Comparison of ENCODE assay signal across 19 mouse cellular contexts in the genomic region with DNA sequence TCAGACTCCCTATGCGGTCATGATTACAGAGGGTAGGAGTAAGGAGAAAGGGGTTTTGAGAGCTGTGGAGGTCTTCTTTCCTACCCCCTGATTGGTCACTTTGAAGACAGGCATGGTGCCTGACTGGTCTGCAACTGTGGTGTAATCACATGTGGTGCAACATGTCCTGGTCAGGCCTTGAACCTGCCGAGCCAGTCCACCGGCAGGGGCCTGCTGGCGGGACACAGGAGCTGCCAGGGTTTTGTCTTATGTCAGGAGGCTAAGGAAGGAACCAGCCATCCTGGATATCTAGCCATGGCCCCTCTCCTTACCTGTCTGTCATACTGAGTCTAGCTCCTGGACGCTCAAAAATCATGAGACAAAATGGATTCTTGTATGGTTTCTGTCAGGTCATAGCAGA.
A peak's percentile ranks its signal among the peaks of the same experiment; 100 is the strongest.
DNase-seq lines count a peak whose midpoint lies in the region; ATAC-seq lines count a peak whose summit lies in the region.
"Had no signal": no experiment of that assay in that cellular context is flagged by ENCODE, and none has a peak within 500 bp of the region (broad histone marks: within the 10 kb centered on the region; RNA-seq: fewer than 3 reads in every experiment).

No protein-coding gene starts in this region.

- H3K4me2 ChIP-seq in forebrain, embryonic 11.5 days (ENCODE audit: low read depth, low read length, severe bottlenecking): no peak overlapping the region
- H3K4me2 ChIP-seq in forebrain, embryonic 12.5 days: no peak overlapping the region
- H3K4me2 ChIP-seq in heart, embryonic 12.5 days: no peak overlapping the region
- H3K4me2 ChIP-seq: embryonic facial prominence, embryonic 13.5 days; embryonic facial prominence, embryonic 15.5 days had no signal

- WGBS in forebrain, embryonic 11.5 days: 90% methylated on average over 5 of the region's 5 CpGs
- WGBS in forebrain, embryonic 12.5 days: 95% methylated on average over 5 of the region's 5 CpGs
- WGBS in heart, embryonic 10.5 days: 90% methylated on average over 5 of the region's 5 CpGs
- WGBS in heart, embryonic 12.5 days: 94% methylated on average over 5 of the region's 5 CpGs

- H3K4me3 ChIP-seq in forebrain, embryonic 11.5 days (ENCODE audit: low read depth, low read length): no peak overlapping the region
- no peak overlapping the region for H3K4me3 ChIP-seq in forebrain, embryonic 12.5 days (replicated peaks)
- no peak overlapping the region for H3K4me3 ChIP-seq in heart, embryonic 10.5 days
- H3K4me3 ChIP-seq in heart, embryonic 12.5 days: no peak overlapping the region
- H3K4me3 ChIP-seq: embryonic facial prominence, embryonic 13.5 days; embryonic facial prominence, embryonic 15.5 days; erythroblast, embryonic 14.5 days; forebrain, embryonic 10.5 days had no signal

- no peak overlapping the region for H3K9ac ChIP-seq in forebrain, embryonic 11.5 days (ENCODE audit: low read length)
- no peak overlapping the region for H3K9ac ChIP-seq in forebrain, embryonic 12.5 days
- no peak overlapping the region for H3K9ac ChIP-seq in heart, embryonic 12.5 days
- H3K9ac ChIP-seq: embryonic facial prominence, embryonic 13.5 days; embryonic facial prominence, embryonic 15.5 days had no signal

- no peak for ATAC-seq in forebrain, embryonic 11.5 days (replicated peaks; ENCODE audit: low FRiP score)
- no peak for ATAC-seq in forebrain, embryonic 12.5 days (ENCODE audit: low FRiP score)
- ATAC-seq in heart, embryonic 12.5 days (ENCODE audit: insufficient number of reproducible peaks, low FRiP score): no peak
- ATAC-seq: forebrain, embryonic 14.5 days; forebrain, embryonic 16.5 days had no signal

- no peaks in the 10 kb centered on the region for H3K36me3 ChIP-seq in forebrain, embryonic 11.5 days (ENCODE audit: control insufficient read depth, insufficient read depth, low read length)
- H3K36me3 ChIP-seq in forebrain, embryonic 12.5 days (replicated peaks): no peaks in the 10 kb centered on the region
- 0 out of 2 replicates have a peak, but pooled peaks cover 3% of the 10 kb centered on the region for H3K36me3 ChIP-seq in heart, embryonic 10.5 days
- H3K36me3 ChIP-seq in heart, embryonic 12.5 days: peaks cover 14% of the 10 kb centered on the region; the same call in 1 of the 2 replicates
- H3K36me3 ChIP-seq: embryonic facial prominence, embryonic 15.5 days had no signal

- no peaks in the 10 kb centered on the region for H3K4me1 ChIP-seq in forebrain, embryonic 11.5 days (replicated peaks; ENCODE audit: control insufficient read depth, insufficient read depth, low read length)
- H3K4me1 ChIP-seq in forebrain, embryonic 12.5 days: no peaks in the 10 kb centered on the region
- H3K4me1 ChIP-seq in heart, embryonic 10.5 days: no peaks in the 10 kb centered on the region
- no peaks in the 10 kb centered on the region; the same call in 1 of the 2 replicates for H3K4me1 ChIP-seq in heart, embryonic 12.5 days (replicated peaks)
- H3K4me1 ChIP-seq: embryonic facial prominence, embryonic 13.5 days; embryonic facial prominence, embryonic 15.5 days; forebrain, embryonic 10.5 days had no signal

- peak; percentile 18 for DNase-seq in forebrain, embryonic 11.5 days (ENCODE audit: low spot score)
- DNase-seq in heart, embryonic 10.5 days (ENCODE audit: low spot score): peak; percentile 53
- DNase-seq: adrenal gland, adult 8-10 months; adrenal gland, postnatal 14 days; cerebellum, adult 11 months; cerebellum, adult 18-20 months; cerebellum, adult 8-10 months; cerebellum, adult 9-11 months; cerebellum, postnatal 14 days; cerebellum, postnatal 36 days; embryo, embryonic 11 days had no signal

- no peaks in the 10 kb centered on the region for H3K9me3 ChIP-seq in forebrain, embryonic 11.5 days (ENCODE audit: control insufficient read depth, low read length)
- H3K9me3 ChIP-seq in forebrain, embryonic 12.5 days: no peaks in the 10 kb centered on the region
- no peaks in the 10 kb centered on the region for H3K9me3 ChIP-seq in heart, embryonic 10.5 days
- no peaks in the 10 kb centered on the region for H3K9me3 ChIP-seq in heart, embryonic 12.5 days (replicated peaks)
- H3K9me3 ChIP-seq: embryonic facial prominence, embryonic 13.5 days; embryonic facial prominence, embryonic 15.5 days; forebrain, embryonic 10.5 days had no signal

- no peaks in the 10 kb centered on the region for H3K27me3 ChIP-seq in forebrain, embryonic 11.5 days (ENCODE audit: control insufficient read depth, insufficient read depth, low read length)
- H3K27me3 ChIP-seq in forebrain, embryonic 12.5 days: no peaks in the 10 kb centered on the region
- no peaks in the 10 kb centered on the region for H3K27me3 ChIP-seq in heart, embryonic 10.5 days (ENCODE audit: insufficient read depth, poor library complexity, severe bottlenecking)
- H3K27me3 ChIP-seq in heart, embryonic 12.5 days (replicated peaks): no peaks in the 10 kb centered on the region
- H3K27me3 ChIP-seq: embryonic facial prominence, embryonic 13.5 days; embryonic facial prominence, embryonic 15.5 days had no signal

- H3K27ac ChIP-seq in forebrain, embryonic 11.5 days (ENCODE audit: low read depth, low read length): no peak overlapping the region
- no peak overlapping the region for H3K27ac ChIP-seq in forebrain, embryonic 12.5 days
- H3K27ac ChIP-seq in heart, embryonic 10.5 days: no peak overlapping the region
- no peak overlapping the region for H3K27ac ChIP-seq in heart, embryonic 12.5 days (ENCODE audit: poor library complexity, severe bottlenecking)
- H3K27ac ChIP-seq: embryonic facial prominence, embryonic 13.5 days; embryonic facial prominence, embryonic 15.5 days; forebrain, embryonic 10.5 days had no signal
